Mouse (Mus musculus) midbrain, embryonic 14.5 days (tissue): ENCODE measurements around the gene Cdk5rap2. TPM values are rescaled to one million over a fixed set of nuclear protein-coding genes. Genes with fewer than 3 reads are reported as not detected.

Source experiments
- ATAC-seq: fragments of 200-750 bp; cut with Nextera tagmentation; 2 replicates; pipeline ENCODE4 v1.8.0; 2017; ENCODE audit warnings: moderate number of reproducible peaks, moderate library complexity; ENCODE audit not compliant: low FRiP score, low TSS enrichment
- DNase-seq: peaks from one replicate; pipeline ENCODE4 v3.0.0-alpha.2; 2015
- H3K27ac ChIP-seq: fragments of 300-500 bp; sonication (generic); replicated peaks from 2 replicates; pipeline ENCODE4 v1.5.1; 2014; ENCODE audit warnings: mild to moderate bottlenecking, low read depth, low read length, moderate library complexity
- H3K27me3 ChIP-seq: fragments of 300-500 bp; sonication (generic); 2 replicates; pipeline ENCODE4 v1.6.1; 2014; ENCODE audit warnings: low read length, control low read depth, mixed read lengths; ENCODE audit not compliant: control insufficient read depth, insufficient read depth
- H3K36me3 ChIP-seq: fragments of 300-500 bp; sonication (generic); 2 replicates; pipeline ENCODE4 v1.6.1; 2014; ENCODE audit warnings: low read length, control low read depth; ENCODE audit not compliant: control insufficient read depth, insufficient read depth
- H3K4me1 ChIP-seq: fragments of 300-500 bp; sonication (generic); 2 replicates; pipeline ENCODE4 v1.6.1; 2014; ENCODE audit warnings: mild to moderate bottlenecking, antibody characterized with exemption, low read length, control low read depth; ENCODE audit not compliant: control insufficient read depth, insufficient read depth
- H3K4me2 ChIP-seq: fragments of 300-500 bp; sonication (generic); 2 replicates; pipeline ENCODE4 v1.6.1; 2014; ENCODE audit warnings: mild to moderate bottlenecking, low read length, moderate library complexity
- H3K4me3 ChIP-seq: fragments of 300-500 bp; sonication (generic); replicated peaks from 2 replicates; pipeline ENCODE4 v1.5.1; 2014; ENCODE audit warnings: low read depth, low read length
- H3K9ac ChIP-seq: fragments of 300-500 bp; sonication (generic); replicated peaks from 2 replicates; pipeline ENCODE4 v1.6.1; 2014; ENCODE audit warnings: mild to moderate bottlenecking, low read length, moderate library complexity
- H3K9me3 ChIP-seq: fragments of 300-500 bp; sonication (generic); 2 replicates; pipeline ENCODE4 v1.6.1; 2016; ENCODE audit warnings: low read length, control low read depth, mixed read lengths; ENCODE audit not compliant: control insufficient read depth
- WGBS: fragments of 180-500 bp; shearing (Covaris S2); extraction: QIAGEN DNeasy Blood & Tissue Kit; methylation state at CpG from one replicate; pipeline ENCODE4 v1.1.7; 2014; 5-methylcytosine and 5-hydroxymethylcytosine counted together
- polyA plus RNA-seq: library from polyadenylated mRNA; unstranded; fragments of >200 nt; fragmentation: Nextera tagmentation; extraction: Ambion mirVana; gene quantifications from 2 replicates; pipeline ENCODE4 v1.2.1, GENCODE M21; 2014

The Cdk5rap2 gene
- polyA plus RNA-seq, 1 experiment from 2014 or later, result 14.8 TPM

- Histone ChIP-seq H3K36me3 (no peaks in the 10 kb centered on the region), H3K4me2 (no peak overlapping the region), H3K4me1 (peaks cover 5% of the 10 kb centered on the region; the same call in 1 of the 2 replicates), H3K27ac (no peak overlapping the region), H3K9me3 (no peaks in the 10 kb centered on the region), H3K4me3 (no peak overlapping the region), H3K27me3 (no peaks in the 10 kb centered on the region), H3K9ac (no peak overlapping the region)
- DNase-seq, result no peak
- WGBS, result 79% methylated on average over 4 of the region's 4 CpGs
- ATAC-seq, result no peak
Observed at GRCm38 (mm10) chr4:70334995-70335394, 75.2 kb downstream of the Cdk5rap2 start.

GRCm38 (mm10) chr4:70332981-70333380, 77.3 kb downstream of the Cdk5rap2 start:
- no peak for DNase-seq
- no peaks in the 10 kb centered on the region for H3K27me3 ChIP-seq
- 82% methylated on average over 6 of the region's 6 CpGs for WGBS
- ATAC-seq, result no peak
- H3K9me3 ChIP-seq, result no peaks in the 10 kb centered on the region
- peaks cover 5% of the 10 kb centered on the region; the same call in 1 of the 2 replicates for H3K4me1 ChIP-seq
- H3K27ac ChIP-seq, result no peak overlapping the region
- no peak overlapping the region for H3K4me3 ChIP-seq
- no peaks in the 10 kb centered on the region for H3K36me3 ChIP-seq
- no peak overlapping the region for H3K4me2 ChIP-seq
- H3K9ac ChIP-seq, result no peak overlapping the region

- H3K4me1 ChIP-seq, result peaks cover 5% of the 10 kb centered on the region; the same call in 1 of the 2 replicates
- ATAC-seq, result no peak
- H3K4me2 ChIP-seq, result no peak overlapping the region
- DNase-seq, result no peak
- no peaks in the 10 kb centered on the region for H3K27me3 ChIP-seq
- no peaks in the 10 kb centered on the region for H3K36me3 ChIP-seq
- H3K4me3 ChIP-seq, result no peak overlapping the region
- 50% methylated on average over 7 of the region's 7 CpGs for WGBS
- H3K9ac ChIP-seq, result no peak overlapping the region
- no peaks in the 10 kb centered on the region for H3K9me3 ChIP-seq
- no peak overlapping the region for H3K27ac ChIP-seq
Observed at GRCm38 (mm10) chr4:70332576-70332975, 77.7 kb downstream of the Cdk5rap2 start.

DNA sequence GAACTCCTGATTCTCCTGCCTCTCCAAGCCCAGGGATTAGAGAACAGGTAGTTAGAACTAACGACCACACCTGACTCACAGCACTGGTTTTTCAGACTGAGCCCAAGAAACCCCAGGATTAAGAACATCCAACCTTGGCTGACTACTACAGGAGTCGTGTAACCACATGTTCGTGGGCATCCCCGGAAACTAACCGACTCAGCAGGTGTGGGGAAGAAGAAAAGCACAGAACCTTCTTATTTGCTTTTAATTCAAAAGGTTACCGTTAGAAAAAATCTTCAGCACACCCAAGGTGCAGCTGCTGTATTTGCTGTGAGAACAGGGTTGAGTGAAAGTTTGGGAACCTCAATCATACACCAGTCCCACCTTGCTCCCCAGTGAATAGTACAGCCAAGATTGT, 79.1 kb downstream of the Cdk5rap2 start:
- no peaks in the 10 kb centered on the region for H3K27me3 ChIP-seq
- H3K36me3 ChIP-seq, result no peaks in the 10 kb centered on the region
- H3K4me2 ChIP-seq, result no peak overlapping the region
- DNase-seq, result no peak
- H3K4me3 ChIP-seq, result no peak overlapping the region
- 94% methylated on average over 6 of the region's 6 CpGs for WGBS
- H3K9me3 ChIP-seq, result no peaks in the 10 kb centered on the region
- no peak overlapping the region for H3K9ac ChIP-seq
- no peak for ATAC-seq
- no peak overlapping the region for H3K27ac ChIP-seq
- peaks cover 5% of the 10 kb centered on the region; the same call in 1 of the 2 replicates for H3K4me1 ChIP-seq

- DNase-seq (no peak), ATAC-seq (no peak)
- Histone ChIP-seq H3K4me2 (no peak overlapping the region), H3K4me1 (no peaks in the 10 kb centered on the region), H3K36me3 (no peaks in the 10 kb centered on the region), H3K27me3 (no peaks in the 10 kb centered on the region), H3K9ac (no peak overlapping the region), H3K9me3 (no peaks in the 10 kb centered on the region), H3K4me3 (no peak overlapping the region), H3K27ac (no peak overlapping the region)
- WGBS, result 91% methylated on average over 9 of the region's 9 CpGs
Observed at GRCm38 (mm10) chr4:70328033-70328432, 82.2 kb downstream of the Cdk5rap2 start.

GRCm38 (mm10) chr4:70327436-70327835, 82.8 kb downstream of the Cdk5rap2 start:
- ATAC-seq, result no peak
- no peak overlapping the region for H3K9ac ChIP-seq
- no peaks in the 10 kb centered on the region for H3K27me3 ChIP-seq
- WGBS, result 43% methylated on average over 1 of the region's 1 CpGs
- H3K9me3 ChIP-seq, result no peaks in the 10 kb centered on the region
- H3K27ac ChIP-seq, result no peak overlapping the region
- H3K4me3 ChIP-seq, result no peak overlapping the region
- H3K4me1 ChIP-seq, result no peaks in the 10 kb centered on the region
- H3K36me3 ChIP-seq, result no peaks in the 10 kb centered on the region
- no peak for DNase-seq
- H3K4me2 ChIP-seq, result no peak overlapping the region

DNA sequence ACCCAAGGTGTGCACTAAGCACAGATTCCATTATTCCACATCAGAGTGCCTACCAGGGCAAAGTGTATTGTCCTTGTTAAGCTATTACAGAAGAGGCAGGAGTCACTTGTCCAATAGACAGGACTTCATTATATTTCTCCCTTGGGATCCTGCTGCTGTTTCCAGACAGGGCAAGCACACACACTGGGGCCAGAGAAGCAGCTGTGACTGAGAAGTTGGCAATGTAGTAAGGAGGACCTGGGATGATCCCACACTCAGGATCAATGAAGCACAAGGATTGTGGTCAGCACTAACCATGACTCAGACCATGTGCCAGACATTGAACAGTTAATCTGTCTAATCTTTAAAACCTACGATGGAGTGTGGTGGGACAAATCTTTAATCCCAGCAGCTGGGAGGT, 88.7 kb downstream of the Cdk5rap2 start:
- no peaks in the 10 kb centered on the region for H3K4me1 ChIP-seq
- peaks cover 9% of the 10 kb centered on the region for H3K36me3 ChIP-seq
- WGBS, result 42% methylated on average over 1 of the region's 1 CpGs
- ATAC-seq (no peak), DNase-seq (no peak)
- H3K4me3 ChIP-seq, result no peak overlapping the region
- H3K9ac ChIP-seq, result no peak overlapping the region
- H3K27me3 ChIP-seq, result no peaks in the 10 kb centered on the region
- H3K9me3 ChIP-seq, result no peaks in the 10 kb centered on the region
- no peak overlapping the region for H3K27ac ChIP-seq
- H3K4me2 ChIP-seq, result no peak overlapping the region

DNA sequence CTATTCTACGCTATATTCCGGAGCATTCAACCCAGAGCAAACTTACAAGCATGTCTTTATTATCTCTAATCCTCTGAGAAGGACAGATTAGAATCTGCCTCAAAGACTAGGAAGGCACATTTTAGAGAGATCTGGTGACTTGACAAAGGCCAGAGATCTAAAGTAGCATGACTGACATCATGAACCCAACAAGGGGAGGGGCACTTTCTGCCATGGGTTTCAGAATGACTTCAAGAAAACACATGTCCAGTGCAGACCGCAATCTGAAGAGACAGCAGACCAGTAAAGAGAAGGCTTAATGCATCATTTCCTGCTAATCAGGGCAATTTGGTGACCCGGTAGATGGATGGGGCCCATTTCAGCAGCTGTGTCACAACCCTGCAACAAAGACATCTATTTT, 98.1 kb downstream of the Cdk5rap2 start:
- H3K4me2 ChIP-seq, result no peak overlapping the region
- H3K4me1 ChIP-seq, result no peaks in the 10 kb centered on the region
- no peak overlapping the region for H3K4me3 ChIP-seq
- no peaks in the 10 kb centered on the region for H3K27me3 ChIP-seq
- DNase-seq (no peak), ATAC-seq (no peak)
- H3K9ac ChIP-seq, result no peak overlapping the region
- H3K27ac ChIP-seq, result no peak overlapping the region
- H3K9me3 ChIP-seq, result no peaks in the 10 kb centered on the region
- peaks cover 28% of the 10 kb centered on the region for H3K36me3 ChIP-seq
- WGBS, result 87% methylated on average over 4 of the region's 4 CpGs

DNA sequence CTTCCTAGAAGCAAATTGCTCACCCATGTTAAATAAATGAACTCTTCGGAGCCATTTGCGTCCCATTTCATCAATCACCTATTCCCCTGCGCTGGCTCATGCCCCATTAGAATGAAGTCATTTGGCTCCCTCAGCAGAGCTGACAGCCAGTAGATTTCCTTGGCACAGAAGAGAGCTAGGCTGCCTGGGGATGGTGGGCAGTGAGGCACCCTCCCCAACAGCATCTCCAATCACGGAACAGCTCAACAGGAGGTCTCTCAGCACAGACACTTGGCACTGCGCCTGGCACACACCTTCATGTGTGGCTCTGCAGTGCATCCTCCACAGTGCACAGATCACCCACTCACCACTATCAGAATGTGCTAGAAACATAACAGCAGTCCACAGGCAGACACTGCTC, 98.7 kb downstream of the Cdk5rap2 start:
- peak; percentile 53; the same call in 1 of the 2 replicates for ATAC-seq
- 80% methylated on average over 5 of the region's 5 CpGs for WGBS

More for the DNA sequence above, 98.7 kb downstream of the Cdk5rap2 start:
- Histone ChIP-seq H3K27me3 (no peaks in the 10 kb centered on the region), H3K9ac (no peak overlapping the region), H3K9me3 (no peaks in the 10 kb centered on the region), H3K4me2 (no peak overlapping the region), H3K4me3 (no peak overlapping the region), H3K36me3 (peaks cover 21% of the 10 kb centered on the region; the same call in 1 of the 2 replicates), H3K27ac (no peak overlapping the region), H3K4me1 (no peaks in the 10 kb centered on the region)
- peak; percentile 18 for DNase-seq
